Mouse (Mus musculus) megakaryocyte, embryonic 14.5 days (primary cell): ENCODE results near the gene Mlana.

Experiments
- FLI1 ChIP-seq: IDR thresholded peaks from 2 replicates; pipeline ENCODE4 v1.6.1; 2012; ENCODE audit warnings: low read length, inconsistent platforms, mixed read lengths
- GATA1 ChIP-seq: IDR thresholded peaks from 3 replicates; pipeline ENCODE4 v1.6.1; 2012; ENCODE audit warnings: mixed read lengths, low read length, inconsistent platforms, borderline replicate concordance

DNA sequence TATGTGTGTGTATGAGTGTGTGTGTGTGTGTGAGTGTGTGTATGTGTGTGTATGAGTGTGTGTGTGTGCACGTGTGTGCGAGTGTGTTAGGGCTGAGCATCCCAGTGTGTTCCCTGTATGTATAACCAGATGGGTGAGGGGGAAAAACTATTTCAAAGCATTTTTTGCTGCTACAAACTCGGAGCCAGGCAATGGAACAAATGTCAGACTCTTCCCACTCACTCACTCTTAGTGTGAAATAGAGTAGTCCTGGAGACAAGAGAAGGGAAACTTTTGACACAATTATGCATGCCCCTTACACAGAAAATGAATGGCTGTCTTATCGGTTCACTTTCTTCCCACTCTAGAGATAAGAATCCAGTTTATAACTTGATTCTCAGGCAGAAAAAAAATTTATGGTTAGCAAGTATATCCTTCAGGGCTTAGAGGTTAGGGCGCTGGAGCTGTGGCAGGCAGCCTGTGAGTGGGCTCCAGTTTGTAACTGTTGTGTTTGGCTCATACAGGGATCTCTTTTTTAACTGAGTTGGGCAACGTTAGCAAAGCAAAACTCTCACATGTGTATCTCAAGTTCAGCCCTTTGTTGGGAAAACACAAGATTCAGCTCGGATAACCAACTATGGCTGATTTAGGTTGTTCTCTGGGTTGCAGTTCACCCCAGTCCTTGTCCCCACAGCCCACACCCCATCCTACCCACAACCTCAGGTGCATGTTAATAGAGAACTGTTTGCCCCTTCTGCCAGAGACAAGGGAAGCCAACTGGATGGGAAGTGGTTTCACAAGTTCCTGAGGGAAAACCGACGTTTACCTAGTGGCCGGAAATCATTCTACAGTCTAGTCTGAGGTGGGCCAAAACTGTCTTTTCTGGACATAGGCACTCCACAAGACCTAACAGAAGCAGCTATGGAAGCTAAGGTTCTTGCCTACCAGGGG is 36.5 kb upstream of the Mlana start:
- TF ChIP-seq GATA1 (no peak), FLI1 (no peak)
